Mouse (Mus musculus) cortical plate, adult 2 months (tissue): ENCODE measurements around the gene Tyrobp.

Source experiments
- CTCF ChIP-seq: fragments of 200-500 bp; IDR thresholded peaks from 2 replicates; pipeline ENCODE4 v1.5.1; 2011; ENCODE audit warnings: mild to moderate bottlenecking, control low read depth, low read length; ENCODE audit not compliant: insufficient read depth; ENCODE audit errors: extremely low read depth
- POLR2A ChIP-seq: fragments of 200-500 bp; IDR thresholded peaks from 2 replicates; pipeline ENCODE4 v1.6.1; 2011; ENCODE audit warnings: mild to moderate bottlenecking, low read length, control low read depth; ENCODE audit not compliant: insufficient read depth; ENCODE audit errors: extremely low read depth

- TF ChIP-seq CTCF: no peak
- TF ChIP-seq POLR2A: peak; percentile 51; the same call in 1 of the 2 replicates
Observed at GRCm38 (mm10) chr7:30444154-30444970, 30.8 kb downstream of the Tyrobp start.
